Mouse (Mus musculus) bone marrow, adult 2 months (tissue): ENCODE measurements around the gene Plpp4.

Source experiments
- CTCF ChIP-seq: fragments of 200-500 bp; IDR thresholded peaks from 2 replicates; pipeline ENCODE4 v1.5.1; 2011; ENCODE audit warnings: low read length, control low read depth; ENCODE audit not compliant: control insufficient read depth, insufficient read depth
- POLR2A ChIP-seq: fragments of 200-500 bp; IDR thresholded peaks from 2 replicates; pipeline ENCODE4 v1.6.1; 2011; ENCODE audit warnings: low read depth, mild to moderate bottlenecking, control low read depth, low read length, borderline replicate concordance; ENCODE audit not compliant: control insufficient read depth

DNA sequence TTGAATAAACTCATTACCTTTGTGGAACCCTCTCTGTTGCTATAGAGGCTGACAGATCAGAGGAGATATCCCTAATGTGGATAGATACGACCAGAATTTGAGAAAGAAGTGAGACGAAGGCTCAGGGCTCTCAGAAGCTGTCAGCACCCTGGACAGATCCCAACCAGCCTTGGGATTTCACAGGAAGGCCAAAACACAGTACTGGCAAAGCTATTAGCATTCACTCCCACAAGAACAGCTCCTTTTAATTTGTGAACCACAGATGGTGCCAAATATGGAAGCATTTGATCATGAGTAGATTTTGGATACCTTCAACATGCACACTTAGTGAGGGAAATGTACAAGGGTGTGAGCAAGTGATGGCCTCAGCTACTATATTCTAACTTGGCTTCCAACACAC lies 168.7 kb downstream of the Plpp4 start:
- TF ChIP-seq CTCF (no peak), POLR2A (no peak)
